Mouse (Mus musculus) liver, postnatal 0 days (tissue): ENCODE data around the gene Ccdc57. TPM values are rescaled to one million over a fixed set of nuclear protein-coding genes. Genes with fewer than 3 reads are reported as not detected.

Experiments
- ATAC-seq: fragments of 200-750 bp; cut with Nextera tagmentation; 2 replicates; pipeline ENCODE4 v1.8.0; 2017; ENCODE audit warnings: mild to moderate bottlenecking, moderate library complexity
- DNase-seq: peaks from one replicate; pipeline ENCODE4 v3.0.0-alpha.2; 2016
- H3K27ac ChIP-seq: fragments of 300-500 bp; sonication (generic); 2 replicates; pipeline ENCODE4 v1.5.1; 2014; ENCODE audit warnings: antibody characterized with exemption, moderate library complexity, mild to moderate bottlenecking, low read depth
- H3K27me3 ChIP-seq: fragments of 300-500 bp; sonication (generic); 2 replicates; pipeline ENCODE4 v1.6.1; 2014; ENCODE audit warnings: low read length, control low read depth, mixed read lengths; ENCODE audit not compliant: insufficient read depth
- H3K36me3 ChIP-seq: fragments of 300-500 bp; sonication (generic); replicated peaks from 2 replicates; pipeline ENCODE4 v1.6.1; 2014; ENCODE audit warnings: mild to moderate bottlenecking, control low read depth, low read length, moderate library complexity, mixed read lengths; ENCODE audit not compliant: insufficient read depth
- H3K4me1 ChIP-seq: fragments of 300-500 bp; sonication (generic); 2 replicates; pipeline ENCODE4 v1.6.1; 2014; ENCODE audit warnings: antibody characterized with exemption, mild to moderate bottlenecking, control low read depth; ENCODE audit not compliant: insufficient read depth
- H3K4me2 ChIP-seq: fragments of 300-500 bp; sonication (generic); 2 replicates; pipeline ENCODE4 v1.6.1; 2014; ENCODE audit warnings: low read depth, mild to moderate bottlenecking, low read length, moderate library complexity, mixed read lengths
- H3K4me3 ChIP-seq: fragments of 300-500 bp; sonication (generic); 2 replicates; pipeline ENCODE4 v1.5.1; 2014; ENCODE audit warnings: low read depth, low read length
- H3K9ac ChIP-seq: fragments of 300-500 bp; sonication (generic); replicated peaks from 2 replicates; pipeline ENCODE4 v1.6.1; 2014; ENCODE audit warnings: mild to moderate bottlenecking, moderate library complexity
- H3K9me3 ChIP-seq: fragments of 300-500 bp; sonication (generic); 2 replicates; pipeline ENCODE4 v1.6.1; 2016; ENCODE audit warnings: mild to moderate bottlenecking, control low read depth, low read length, mixed read lengths
- CTCF ChIP-seq: sonication (generic); IDR thresholded peaks from 2 replicates; pipeline ENCODE4 v1.5.1; 2016; ENCODE audit warnings: antibody characterized with exemption, low read depth
- EP300 ChIP-seq: IDR thresholded peaks from 2 replicates; pipeline ENCODE4 v1.6.1; 2016; ENCODE audit warnings: antibody characterized with exemption, low read depth, mild to moderate bottlenecking
- WGBS: fragments of 180-500 bp; shearing (Covaris S2); extraction: QIAGEN DNeasy Blood & Tissue Kit; methylation state at CpG from one replicate; pipeline ENCODE4 v1.1.7; 2014; ENCODE audit not compliant: insufficient replicate concordance; 5-methylcytosine and 5-hydroxymethylcytosine counted together
- polyA plus RNA-seq: library from polyadenylated mRNA; unstranded; fragments of >200 nt; fragmentation: Nextera tagmentation; extraction: Ambion mirVana; gene quantifications from 2 replicates; pipeline ENCODE4 v1.2.1, GENCODE M21; 2015

Ccdc57 gene
- polyA plus RNA-seq, 1 experiment from 2014 or later = 1.4 TPM

DNA sequence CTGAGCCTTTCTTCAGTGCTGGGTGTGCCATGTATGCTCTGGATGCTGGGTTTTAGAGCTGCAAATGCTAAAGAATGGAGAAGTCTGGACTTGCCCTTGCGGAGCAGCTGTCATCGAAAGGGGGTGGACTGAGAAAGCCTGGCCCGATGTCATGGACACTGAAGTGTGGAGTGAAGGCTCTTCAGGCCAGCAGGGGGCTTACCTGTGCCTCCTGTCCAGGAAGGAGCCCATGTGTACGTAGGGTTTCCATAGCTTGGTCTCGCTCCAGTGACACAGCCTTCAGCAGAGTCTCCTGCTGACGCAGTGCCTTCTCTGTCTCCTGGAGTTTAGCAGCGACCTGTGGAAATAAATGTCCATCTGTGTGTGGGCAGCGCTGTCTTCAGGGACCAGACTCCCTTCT lies 38.3 kb downstream of the Ccdc57 start:
- Histone ChIP-seq H3K9ac (no peak overlapping the region), H3K4me2 (no peak overlapping the region), H3K4me3 (no peak overlapping the region), H3K27ac (no peak overlapping the region), H3K9me3 (no peaks in the 10 kb centered on the region), H3K4me1 (peaks cover 12% of the 10 kb centered on the region), H3K36me3 (no peaks in the 10 kb centered on the region; the same call in 1 of the 2 replicates), H3K27me3 (no peaks in the 10 kb centered on the region)
- ATAC-seq (no peak), DNase-seq (no peak)
- TF ChIP-seq CTCF = no peak
- WGBS = 86% methylated on average over 8 of the region's 8 CpGs

- Histone ChIP-seq H3K9ac (no peak overlapping the region), H3K4me1 (no peaks in the 10 kb centered on the region), H3K4me3 (no peak overlapping the region), H3K27ac (no peak overlapping the region), H3K9me3 (peaks cover 5% of the 10 kb centered on the region; the same call in 1 of the 2 replicates), H3K4me2 (no peak overlapping the region), H3K36me3 (no peaks in the 10 kb centered on the region; the same call in 1 of the 2 replicates), H3K27me3 (no peaks in the 10 kb centered on the region)
- DNase-seq (no peak), ATAC-seq (no peak)
- WGBS = 73% methylated on average over 3 of the region's 3 CpGs
- TF ChIP-seq CTCF = no peak
- no peak for TF ChIP-seq EP300
These were observed 43.5 kb downstream of the Ccdc57 start for GRCm38 (mm10) chr11:120889216-120889615.

DNA sequence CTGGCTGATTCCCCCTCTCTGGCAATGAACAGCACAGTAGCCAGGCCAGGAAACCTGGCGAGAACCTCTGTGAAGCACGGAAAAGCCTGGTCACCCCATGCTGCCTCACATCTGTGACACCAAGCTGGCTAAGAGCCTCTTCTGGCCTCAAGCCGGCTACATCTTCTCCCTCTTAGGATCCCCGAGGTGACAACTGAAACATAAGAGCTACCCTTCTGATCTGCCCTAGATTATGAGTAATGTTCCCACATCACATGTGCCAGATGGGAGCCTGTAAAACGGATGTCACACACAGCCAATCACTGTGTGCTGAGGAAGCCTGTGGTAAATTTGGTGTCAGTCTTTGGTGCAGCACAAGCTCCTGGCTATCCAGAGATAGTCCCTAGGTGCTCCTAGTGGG lies 44.0 kb downstream of the Ccdc57 start:
- TF ChIP-seq EP300 = no peak
- TF ChIP-seq CTCF = no peak
- no peak overlapping the region for H3K27ac ChIP-seq
- 81% methylated on average over 5 of the region's 5 CpGs for WGBS
- no peak overlapping the region for H3K4me3 ChIP-seq
- H3K9ac ChIP-seq = no peak overlapping the region
- no peaks in the 10 kb centered on the region for H3K4me1 ChIP-seq
- H3K9me3 ChIP-seq = peaks cover 5% of the 10 kb centered on the region; the same call in 1 of the 2 replicates
- H3K4me2 ChIP-seq = no peak overlapping the region
- no peaks in the 10 kb centered on the region; the same call in 1 of the 2 replicates for H3K36me3 ChIP-seq
- DNase-seq (no peak), ATAC-seq (no peak)
- no peaks in the 10 kb centered on the region for H3K27me3 ChIP-seq

GRCm38 (mm10) chr11:120887502-120887901 lies 45.2 kb downstream of the Ccdc57 start:
- peaks cover 5% of the 10 kb centered on the region; the same call in 1 of the 2 replicates for H3K9me3 ChIP-seq
- no peaks in the 10 kb centered on the region for H3K27me3 ChIP-seq
- H3K36me3 ChIP-seq = no peaks in the 10 kb centered on the region
- H3K4me1 ChIP-seq = no peaks in the 10 kb centered on the region
- no peak overlapping the region for H3K27ac ChIP-seq
- H3K9ac ChIP-seq = no peak overlapping the region
- ATAC-seq (no peak), DNase-seq (no peak)
- H3K4me3 ChIP-seq = no peak overlapping the region
- H3K4me2 ChIP-seq = no peak overlapping the region
- WGBS = 87% methylated on average over 5 of the region's 5 CpGs
- TF ChIP-seq EP300 = no peak
- peak; percentile 54 for TF ChIP-seq CTCF

DNA sequence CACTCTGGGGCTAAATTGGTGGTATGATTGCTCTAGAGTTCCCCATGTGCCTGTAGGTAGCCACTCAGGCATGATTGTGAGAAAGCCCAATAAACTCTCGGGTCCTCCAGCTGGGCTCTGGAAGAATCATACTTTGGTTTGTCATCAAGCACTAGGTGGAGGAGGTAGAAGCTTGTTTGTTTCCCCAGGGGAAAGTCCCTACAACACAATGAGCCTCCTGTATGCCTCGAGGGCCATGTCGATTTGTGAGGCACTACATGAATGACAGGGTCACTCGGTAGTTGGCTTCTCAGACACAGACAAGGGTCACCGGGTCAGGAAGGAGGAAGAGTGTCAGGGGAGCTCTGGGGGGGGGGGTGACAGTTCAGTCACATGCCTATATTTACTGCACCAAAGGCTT lies 46.2 kb downstream of the Ccdc57 start:
- Histone ChIP-seq H3K27me3 (no peaks in the 10 kb centered on the region), H3K4me2 (no peak overlapping the region), H3K4me3 (no peak overlapping the region), H3K27ac (no peak overlapping the region), H3K4me1 (no peaks in the 10 kb centered on the region), H3K9me3 (peaks cover 5% of the 10 kb centered on the region; the same call in 1 of the 2 replicates), H3K36me3 (no peaks in the 10 kb centered on the region), H3K9ac (no peak overlapping the region)
- no peak for ATAC-seq
- TF ChIP-seq EP300 (no peak), CTCF (no peak)
- 62% methylated on average over 5 of the region's 5 CpGs for WGBS
- no peak for DNase-seq

DNA sequence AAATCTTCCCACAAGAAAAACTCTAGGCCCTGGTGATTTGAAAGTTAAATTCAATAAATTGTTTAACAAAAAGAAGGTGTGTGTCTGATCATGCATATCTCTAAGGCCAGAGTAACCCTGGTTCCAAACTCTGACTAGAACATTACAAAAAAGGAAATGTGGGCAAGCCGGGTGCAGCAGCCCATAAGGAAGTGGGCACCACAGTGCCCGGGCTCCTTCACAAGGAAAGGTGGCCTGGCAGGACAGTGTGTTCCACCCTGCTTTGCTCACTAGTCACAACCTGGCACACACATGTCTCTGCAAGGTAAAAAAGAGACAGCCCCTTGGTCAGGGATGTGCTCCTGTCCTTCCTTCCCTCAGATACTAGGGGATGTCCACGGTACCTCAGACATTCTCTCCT lies 49.1 kb downstream of the Ccdc57 start:
- DNase-seq (no peak), ATAC-seq (no peak)
- Histone ChIP-seq H3K9me3 (peaks cover 5% of the 10 kb centered on the region; the same call in 1 of the 2 replicates), H3K4me1 (no peaks in the 10 kb centered on the region), H3K4me2 (no peak overlapping the region), H3K27ac (no peak overlapping the region), H3K36me3 (no peaks in the 10 kb centered on the region), H3K4me3 (no peak overlapping the region), H3K9ac (no peak overlapping the region), H3K27me3 (no peaks in the 10 kb centered on the region)
- 64% methylated on average over 3 of the region's 3 CpGs for WGBS
- TF ChIP-seq CTCF (no peak), EP300 (no peak)

GRCm38 (mm10) chr11:120882931-120883330 lies 49.7 kb downstream of the Ccdc57 start:
- Histone ChIP-seq H3K27ac (no peak overlapping the region), H3K27me3 (no peaks in the 10 kb centered on the region), H3K4me1 (no peaks in the 10 kb centered on the region), H3K9me3 (peaks cover 5% of the 10 kb centered on the region; the same call in 1 of the 2 replicates), H3K36me3 (no peaks in the 10 kb centered on the region), H3K9ac (no peak overlapping the region), H3K4me2 (no peak overlapping the region), H3K4me3 (no peak overlapping the region)
- TF ChIP-seq CTCF (no peak), EP300 (no peak)
- 84% methylated on average over 4 of the region's 4 CpGs for WGBS
- DNase-seq (no peak), ATAC-seq (no peak)
